Mouse (Mus musculus) MEL (cell line): ENCODE measurements at regions not wholly inside any gene's neighbourhood (a gene's known extent, or its start where the extent isn't known, plus 50 kb on each side); places are given as distances from the start of the nearest gene placed in this dataset.

ENCODE experiments used
- CTCF ChIP-seq, 3 experiments: IDR thresholded peaks in 2 of 3; conservative IDR thresholded peaks in 1 of 3; 2 replicates each; pipeline ENCODE4 v1.5.1; 2011 to 2012; ENCODE audit warnings: low read length in 3 of 3, low read depth in 2 of 3, mild to moderate bottlenecking in 2 of 3, improper control_type of control experiment in 1 of 3, inconsistent platforms in 1 of 3, mixed read lengths in 1 of 3, moderate library complexity in 1 of 3; ENCODE audit not compliant: control insufficient read depth in 1 of 3, insufficient read depth in 1 of 3, poor library complexity in 1 of 3, severe bottlenecking in 1 of 3
- E2F4 ChIP-seq: IDR thresholded peaks from 2 replicates; pipeline ENCODE4 v1.6.1; 2011; ENCODE audit warnings: low read depth, low read length, improper control_type of control experiment, borderline replicate concordance
- HCFC1 ChIP-seq: IDR thresholded peaks from 2 replicates; pipeline ENCODE4 v1.6.1; 2012; ENCODE audit warnings: low read depth, mild to moderate bottlenecking, inconsistent platforms, low read length, improper control_type of control experiment, moderate library complexity
- POLR2A ChIP-seq, 2 experiments: IDR thresholded peaks; 2 replicates each; pipeline ENCODE4 v1.6.1; 2011 to 2012; ENCODE audit warnings: low read length in 2 of 2, mild to moderate bottlenecking in 2 of 2, control low read depth in 1 of 2, improper control_type of control experiment in 1 of 2, low read depth in 1 of 2, moderate library complexity in 1 of 2; ENCODE audit not compliant: control insufficient read depth in 1 of 2, insufficient read depth in 1 of 2, poor library complexity in 1 of 2
- POLR2AphosphoS2 ChIP-seq: IDR thresholded peaks from 2 replicates; pipeline ENCODE4 v1.6.1; 2011; ENCODE audit warnings: low read length, improper control_type of control experiment
- SMC3 ChIP-seq: IDR thresholded peaks from 2 replicates; pipeline ENCODE4 v1.6.1; 2011; ENCODE audit warnings: low read depth, low read length, improper control_type of control experiment
- TCF12 ChIP-seq: IDR thresholded peaks from 2 replicates; pipeline ENCODE4 v1.6.1; 2014; ENCODE audit warnings: low read depth, mild to moderate bottlenecking, inconsistent platforms, low read length, improper control_type of control experiment, moderate library complexity

DNA sequence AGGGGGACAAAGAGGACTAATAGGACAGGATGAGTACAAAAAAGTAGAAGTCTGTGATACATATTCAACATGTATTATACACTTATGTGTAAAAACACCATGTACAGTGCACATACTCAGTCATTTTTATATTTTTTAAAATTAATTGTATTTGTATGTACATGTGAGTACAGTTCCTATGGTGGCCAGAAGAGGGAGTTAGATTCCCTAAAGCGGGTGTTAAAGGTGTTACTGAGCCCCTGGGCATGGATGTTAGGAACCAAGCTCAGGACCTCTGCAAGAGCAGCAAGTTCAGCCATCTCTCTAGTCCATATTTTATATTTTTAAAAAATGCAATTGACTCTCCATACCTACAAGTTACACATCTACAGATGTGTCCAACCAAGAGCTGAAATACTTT is 101.9 kb upstream of the Arntl start:
- no peak for TF ChIP-seq HCFC1
- no peak for TF ChIP-seq POLR2A (IDR thresholded peaks at IDR 0.05; ENCODE audit: control insufficient read depth in 1 of 2, insufficient read depth in 1 of 2, low read depth in 1 of 2, low read length in 2 of 2, poor library complexity in 1 of 2)
- TF ChIP-seq E2F4 = no peak
- TF ChIP-seq SMC3 = no peak
- no peak for TF ChIP-seq TCF12
- peak in 2 of 3 experiments; percentile 11 to 17; a peak in 2 of 6 replicates for TF ChIP-seq CTCF (IDR thresholded peaks at IDR 0.05 in 2 of 3, conservative IDR thresholded peaks at IDR 0.05 in 1 of 3; ENCODE audit: control insufficient read depth in 1 of 3, insufficient read depth in 1 of 3, low read depth in 2 of 3, low read length in 3 of 3, poor library complexity in 1 of 3, severe bottlenecking in 1 of 3)
- TF ChIP-seq POLR2AphosphoS2 = no peak
